Mouse (Mus musculus): ENCODE measurements around the gene Acap1.

GRCm38 (mm10) chr11:69899870-69900269 is 4.5 kb upstream of the Acap1 start:
- TF ChIP-seq GATA1 (IDR thresholded peaks at IDR 0.05; ENCODE audit: borderline replicate concordance, low read length) (no peak), FLI1 (IDR thresholded peaks at IDR 0.05; ENCODE audit: low read length) (no peak)
